Mouse (Mus musculus): ENCODE results near the gene Scml4. TPM values are rescaled to one million over a fixed set of nuclear protein-coding genes. Genes with fewer than 3 reads are reported as not detected.

Scml4 gene
- total RNA-seq, 2 experiments from 2014 or later, result 7.7 to 8.4 TPM

- intact Hi-C loops (cut with DNase I), result no loop called here
- no peak for DNase-seq (ENCODE audit: extremely low spot score in 1 of 2, low spot score in 2 of 2)
These were observed 144.9 kb downstream of the Scml4 start for GRCm38 (mm10) chr10:43005031-43005430.

GRCm38 (mm10) chr10:43005677-43006076 is 145.5 kb downstream of the Scml4 start:
- no peak for DNase-seq (ENCODE audit: extremely low spot score in 1 of 2, low spot score in 2 of 2)
- intact Hi-C loops (cut with DNase I), result no loop called here

DNA sequence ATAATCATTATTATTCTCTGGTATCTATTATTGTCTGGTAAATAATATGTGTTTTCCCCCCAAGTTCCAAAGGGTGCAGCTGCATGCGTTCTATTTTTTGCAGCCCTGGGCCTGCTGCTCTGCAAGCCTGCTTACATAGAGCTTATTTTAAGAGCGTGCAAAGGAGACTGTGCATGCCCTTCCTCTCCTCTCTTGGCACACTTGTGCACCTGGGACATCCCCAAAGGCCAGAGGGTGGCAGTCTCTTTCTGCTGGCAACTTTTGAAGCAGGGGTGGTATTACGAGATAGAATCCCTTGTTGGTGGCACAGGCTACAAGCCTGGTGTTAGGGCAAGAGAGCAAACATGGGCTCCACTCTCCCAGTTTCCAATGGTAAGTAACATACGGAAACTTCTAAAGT is 146.4 kb downstream of the Scml4 start:
- intact Hi-C loops (cut with DNase I), result no loop called here
- no peak for DNase-seq (ENCODE audit: extremely low spot score in 1 of 2, low spot score in 2 of 2)

- intact Hi-C loops (cut with DNase I), result no loop called here
- no peak for DNase-seq (ENCODE audit: extremely low spot score in 1 of 2, low spot score in 2 of 2)
These were observed 147.9 kb downstream of the Scml4 start for GRCm38 (mm10) chr10:43008116-43008515.

Other genes starting within 250 kb of the Scml4 start
- 10 to 100 TPM; 32.0 to 36.6 TPM for gene Sec63, start 98.9 kb upstream of the Scml4 start, total RNA-seq (2021)

Measured in left cerebral cortex, postnatal 10 days (tissue).